Mouse (Mus musculus) T-helper 2 cell (primary cell): Measurements from ENCODE around the gene Unc5b.
"Not testable (repeated sequence)": the region's sequence is repeated elsewhere in the genome, so short reads cannot be mapped to it uniquely, and the experiment has no call there.

ENCODE experiments used
- in situ Hi-C: fragments of 300-600 bp; cut with MboI, MseI; formaldehyde crosslinking; loops from one replicate; pipeline ENCODE4 v1.15.1; 2025; ENCODE audit warnings: high pct_unique_total_duplicates

Unc5b gene

DNA sequence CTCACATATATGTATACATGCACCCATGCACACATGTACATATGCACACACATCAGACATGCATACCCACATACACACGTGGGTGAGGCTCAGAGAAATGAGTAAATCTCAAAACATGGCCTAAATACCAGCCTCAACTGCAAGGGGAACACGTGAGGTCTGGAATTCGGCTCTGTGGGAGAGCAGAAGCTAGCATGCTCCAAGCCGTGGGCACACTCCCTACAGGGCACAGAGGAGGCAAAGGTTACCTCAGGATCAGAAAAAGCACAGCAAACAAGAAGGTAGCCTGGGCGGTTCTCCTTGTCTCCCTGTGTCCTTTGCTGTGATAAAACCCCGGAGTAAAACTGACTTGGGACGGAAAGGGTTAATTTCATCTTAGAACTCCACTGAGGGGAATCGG lies 77.4 kb downstream of the Unc5b start:
- in situ Hi-C loops, result no loop called here

DNA sequence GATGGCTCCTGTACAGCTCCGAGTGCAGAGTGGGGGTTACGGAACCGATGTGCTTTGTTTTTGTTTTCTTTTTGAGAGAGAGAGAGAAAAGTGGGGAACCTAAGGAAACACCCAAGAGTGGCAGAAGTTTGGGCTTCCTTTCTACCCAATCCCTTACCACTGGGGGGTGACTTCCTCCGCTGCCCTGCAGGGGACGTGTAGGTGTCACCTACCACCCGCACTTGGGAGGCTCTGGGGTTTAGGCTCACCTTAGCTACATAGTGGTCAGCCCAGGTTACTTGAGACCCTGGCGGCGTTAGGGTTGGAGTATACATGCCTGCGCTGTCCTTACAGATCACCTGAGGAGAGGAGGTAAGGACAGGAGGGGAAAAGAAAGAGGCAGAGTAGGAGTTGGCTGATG lies 78.1 kb downstream of the Unc5b start:
- in situ Hi-C loops, result no loop called here

DNA sequence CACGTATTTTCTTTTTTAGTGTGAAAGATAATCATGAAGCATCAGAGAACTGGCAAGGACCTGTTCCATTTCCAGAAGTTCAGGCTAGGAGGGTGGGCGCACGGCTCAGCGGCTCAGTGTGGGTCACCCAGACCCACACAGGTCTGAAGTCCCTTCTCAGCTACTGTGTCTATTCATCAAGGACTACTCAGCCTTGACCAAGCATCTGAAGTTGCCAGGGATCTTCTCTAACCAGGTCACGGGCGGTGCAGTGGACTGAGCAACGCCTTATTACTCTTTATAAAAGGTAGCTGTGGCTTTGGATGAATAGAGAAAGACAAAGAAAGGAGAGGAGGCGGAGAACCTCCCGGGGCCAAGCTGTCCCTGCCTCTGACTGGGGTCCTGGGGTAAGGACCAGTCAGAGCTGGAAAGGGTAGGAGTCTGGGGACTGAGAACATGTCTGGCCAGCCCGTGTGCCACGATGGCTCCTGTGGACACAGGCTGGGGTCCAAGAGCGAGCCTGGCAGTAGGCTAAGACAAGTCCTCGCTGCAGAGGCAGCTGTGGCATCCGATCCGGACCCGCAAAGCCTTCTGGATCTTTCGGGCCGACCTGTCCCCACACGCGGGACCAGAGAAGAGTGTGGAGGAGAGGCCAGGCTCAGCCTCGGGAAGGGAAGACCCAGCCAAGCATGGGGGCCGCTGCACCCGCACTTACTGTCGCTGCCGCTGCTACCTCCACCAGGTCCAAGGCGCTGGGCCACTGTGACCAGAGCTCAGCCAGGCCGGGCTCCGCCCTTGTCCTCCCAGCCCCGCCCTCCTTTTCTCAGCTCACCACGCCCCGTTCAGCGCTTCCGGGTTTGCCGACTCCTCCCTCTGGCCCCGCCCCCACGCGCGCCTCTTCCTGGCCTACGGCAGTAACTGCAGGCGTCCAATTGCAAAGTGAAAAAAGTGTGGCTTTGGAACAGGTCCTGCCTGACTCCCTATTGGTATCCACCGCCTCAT lies 79.1 kb downstream of the Unc5b start, which contains the start of gene Slc29a3:
Gene Slc29a3 (minus strand): TSS at position 755 of the 981 bp plus-strand sequence.
- in situ Hi-C loops, result no loop called here

DNA sequence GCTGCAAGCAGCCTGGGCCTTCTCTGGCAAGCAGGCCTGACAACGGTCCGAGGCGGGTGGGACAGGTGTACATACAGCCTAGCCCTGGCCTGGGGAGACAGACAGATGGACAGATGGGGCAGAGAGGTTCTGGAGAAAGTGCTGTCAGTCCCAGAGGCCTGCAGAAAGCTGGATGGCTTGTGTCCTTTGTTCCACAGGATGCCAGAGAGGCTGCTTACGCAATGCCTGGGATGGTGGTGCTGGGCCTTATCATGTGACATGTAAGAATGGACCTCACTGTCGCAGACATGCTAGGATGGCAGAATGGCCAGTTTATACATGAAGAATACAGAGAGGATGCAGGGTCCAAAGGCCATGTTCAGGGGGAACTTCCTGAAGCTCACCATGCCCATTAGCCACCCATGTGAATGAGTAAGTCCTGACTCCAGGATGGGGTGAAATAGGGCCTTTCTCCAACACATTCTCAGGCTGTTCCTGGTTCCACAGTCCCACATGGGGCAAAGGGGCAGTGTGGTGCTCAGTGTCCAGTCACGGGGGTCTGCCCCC lies 83.6 kb downstream of the Unc5b start:
- in situ Hi-C loops, result loop anchor here (5.0 kb wide), 1 partner anchor 45 kb away; no protein-coding TSS in a partner anchor

DNA sequence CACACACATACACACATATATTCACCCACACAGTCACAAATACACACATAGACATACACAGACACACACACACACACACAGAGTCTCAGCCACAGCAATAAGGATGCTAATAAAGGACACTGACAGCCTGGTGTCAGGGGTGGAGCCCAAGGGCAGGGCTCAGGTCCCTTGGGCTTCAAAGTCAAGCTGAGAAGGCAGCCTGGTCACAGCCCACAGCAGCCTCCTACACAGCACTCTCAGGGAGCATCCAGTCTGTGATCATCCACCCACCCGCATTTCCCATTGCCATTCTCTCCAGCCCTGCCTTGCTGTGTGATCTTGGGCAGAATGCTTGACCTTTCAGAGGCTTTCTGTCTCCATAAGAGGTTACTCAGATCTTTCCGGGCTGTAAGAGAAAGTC lies 84.9 kb downstream of the Unc5b start:
- in situ Hi-C loops, result loop anchor here (5.0 kb wide), 1 partner anchor 44 kb away; no protein-coding TSS in a partner anchor

DNA sequence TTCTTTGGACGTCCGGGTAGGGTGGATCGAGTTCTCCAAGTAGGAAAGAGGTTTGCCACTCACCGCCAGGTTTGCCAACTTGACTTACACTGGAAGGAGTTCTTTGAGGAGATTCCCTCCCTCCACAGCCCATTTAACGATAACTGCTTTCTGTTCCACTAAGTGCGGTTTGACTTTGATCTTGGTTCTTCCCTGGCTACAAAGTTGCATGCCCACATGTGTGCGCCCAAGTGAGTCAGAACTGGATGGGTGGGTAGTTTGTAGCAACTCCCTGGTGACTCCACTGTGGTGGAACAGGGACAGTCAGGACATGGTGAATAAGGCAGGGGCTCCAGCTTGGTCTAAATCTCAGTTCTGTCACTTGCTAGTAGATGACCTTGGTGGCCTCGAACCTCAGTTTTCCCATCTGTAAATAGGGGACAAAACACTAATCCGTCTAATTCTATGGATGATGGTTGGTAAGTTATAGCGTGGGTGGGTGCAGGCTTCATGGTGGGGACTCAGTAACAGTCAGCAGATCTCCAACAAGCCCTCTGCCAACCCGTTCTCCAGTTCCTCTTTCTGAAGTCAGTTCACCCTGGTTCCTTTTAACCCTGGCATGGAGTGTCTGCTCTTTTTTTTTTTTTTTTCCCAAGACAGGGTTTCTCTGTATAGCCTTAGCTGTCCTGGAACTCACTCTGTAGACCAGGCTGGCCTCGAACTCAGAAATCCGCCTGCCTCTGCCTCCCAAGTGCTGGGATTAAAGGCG lies 86.7 kb downstream of the Unc5b start:
- in situ Hi-C loops, result loop anchor here (5.0 kb wide), 1 partner anchor 42 kb away; no protein-coding TSS in a partner anchor

DNA sequence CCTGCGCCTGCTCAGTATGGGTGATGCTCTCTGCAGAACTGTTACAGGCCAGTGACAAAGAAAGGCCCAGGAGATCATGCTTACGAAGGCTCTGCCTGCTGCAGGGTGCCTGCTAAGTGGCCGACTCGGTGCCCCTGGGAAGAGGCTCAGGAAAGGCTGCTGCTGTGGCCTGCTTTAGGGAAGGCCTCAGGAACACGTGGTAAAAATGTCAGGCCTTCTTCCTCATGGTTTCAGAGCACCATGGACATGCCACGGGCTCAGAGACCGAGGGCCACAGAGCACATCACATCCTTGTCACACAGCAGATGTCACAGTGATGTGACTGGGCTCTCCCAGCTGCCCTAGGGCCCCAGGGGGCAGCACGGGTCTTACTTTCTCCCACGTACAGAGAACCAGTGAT lies 87.7 kb downstream of the Unc5b start:
- in situ Hi-C loops, result no loop called here

DNA sequence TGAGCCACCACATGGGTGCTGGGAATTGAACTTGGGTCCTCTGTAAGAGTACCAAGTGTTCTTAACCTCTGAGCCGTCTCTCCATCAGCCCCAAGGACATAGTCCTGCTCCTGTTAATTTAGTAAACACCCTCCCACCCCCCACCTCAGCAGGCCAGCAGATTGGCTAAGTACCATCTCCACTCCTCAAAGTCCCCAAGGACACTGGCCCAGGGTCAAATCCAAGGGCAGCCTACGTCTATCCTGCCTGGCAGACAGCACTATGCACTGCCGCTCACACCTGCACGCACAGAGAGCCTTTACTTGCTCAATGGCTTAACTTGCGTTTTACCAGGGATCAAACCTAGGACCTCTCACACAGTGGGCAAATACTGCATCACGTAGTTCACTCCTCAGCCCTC lies 88.4 kb downstream of the Unc5b start:
- in situ Hi-C loops, result no loop called here

DNA sequence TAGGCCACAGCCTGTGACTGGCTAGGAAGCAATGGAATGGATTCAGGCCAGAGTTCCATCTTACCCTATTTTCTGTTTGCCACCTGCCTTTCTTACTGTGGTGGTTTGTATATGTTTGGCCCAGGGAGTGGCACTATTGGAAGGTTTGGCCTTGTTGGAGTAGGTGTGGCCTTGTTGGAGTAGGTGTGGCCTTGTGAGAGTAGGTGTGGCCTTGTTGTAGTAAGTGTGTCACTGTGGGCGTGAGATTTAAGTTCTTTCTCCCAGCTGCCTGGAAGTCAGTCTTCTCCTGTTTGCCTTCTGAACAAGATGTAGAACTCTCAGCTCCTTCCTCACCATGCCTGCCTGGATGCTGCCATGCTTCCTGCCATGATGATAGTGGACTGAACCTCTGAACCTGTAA lies 89.1 kb downstream of the Unc5b start:
- in situ Hi-C loops, result not testable (repeated sequence)

DNA sequence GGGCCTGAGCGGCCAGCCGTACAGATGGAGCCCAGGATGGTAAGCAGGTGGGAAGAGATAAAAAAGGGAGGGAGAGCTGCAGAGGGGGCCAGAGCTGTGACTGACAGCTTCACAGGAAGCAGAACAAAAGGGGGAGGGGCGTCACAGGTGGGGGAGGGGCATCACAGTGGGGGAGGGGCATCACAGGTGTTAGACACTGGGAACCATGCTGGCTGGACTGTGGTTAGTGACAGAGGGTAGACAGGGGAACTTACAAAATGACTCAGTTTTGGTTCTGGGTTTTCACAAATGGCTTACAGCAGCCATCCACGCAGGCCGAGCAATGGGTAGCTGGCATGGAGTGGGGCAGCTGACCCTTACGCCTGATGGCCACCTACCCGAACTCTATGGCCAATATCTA lies 89.9 kb downstream of the Unc5b start:
- in situ Hi-C loops, result no loop called here

DNA sequence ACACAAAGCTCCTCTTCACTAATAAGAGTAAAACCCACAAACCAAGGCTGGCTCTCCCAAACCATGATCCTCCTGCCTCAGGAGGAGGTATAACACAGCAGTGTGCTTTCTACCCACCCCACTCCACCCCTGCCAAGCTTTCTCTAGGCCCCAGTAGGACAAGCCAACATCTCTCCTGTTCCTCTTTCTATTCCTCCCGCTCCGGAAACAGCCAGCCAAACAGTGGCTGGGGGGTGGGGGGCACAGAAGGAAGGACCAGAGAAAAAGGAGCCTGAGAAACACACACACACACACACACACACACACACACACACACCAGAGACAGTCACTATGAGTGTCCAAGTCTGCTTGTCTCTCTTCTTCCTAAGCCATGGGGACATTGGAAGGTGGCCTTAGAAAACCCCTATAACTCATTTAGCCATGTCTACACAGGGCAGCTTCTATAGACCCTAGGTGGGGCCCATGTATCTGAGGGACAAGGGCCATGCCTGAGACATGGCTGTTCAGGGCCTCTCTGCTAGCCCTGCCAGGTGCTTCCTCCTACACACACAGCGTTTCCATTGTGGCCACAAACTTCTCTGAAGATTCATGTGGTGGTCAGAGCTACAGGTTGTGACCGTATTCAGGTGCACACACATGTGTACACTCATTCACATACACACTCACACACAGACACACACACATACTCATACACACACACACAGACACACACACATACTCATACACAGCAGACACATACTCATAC lies 91.6 kb downstream of the Unc5b start:
- in situ Hi-C loops, result no loop called here

DNA sequence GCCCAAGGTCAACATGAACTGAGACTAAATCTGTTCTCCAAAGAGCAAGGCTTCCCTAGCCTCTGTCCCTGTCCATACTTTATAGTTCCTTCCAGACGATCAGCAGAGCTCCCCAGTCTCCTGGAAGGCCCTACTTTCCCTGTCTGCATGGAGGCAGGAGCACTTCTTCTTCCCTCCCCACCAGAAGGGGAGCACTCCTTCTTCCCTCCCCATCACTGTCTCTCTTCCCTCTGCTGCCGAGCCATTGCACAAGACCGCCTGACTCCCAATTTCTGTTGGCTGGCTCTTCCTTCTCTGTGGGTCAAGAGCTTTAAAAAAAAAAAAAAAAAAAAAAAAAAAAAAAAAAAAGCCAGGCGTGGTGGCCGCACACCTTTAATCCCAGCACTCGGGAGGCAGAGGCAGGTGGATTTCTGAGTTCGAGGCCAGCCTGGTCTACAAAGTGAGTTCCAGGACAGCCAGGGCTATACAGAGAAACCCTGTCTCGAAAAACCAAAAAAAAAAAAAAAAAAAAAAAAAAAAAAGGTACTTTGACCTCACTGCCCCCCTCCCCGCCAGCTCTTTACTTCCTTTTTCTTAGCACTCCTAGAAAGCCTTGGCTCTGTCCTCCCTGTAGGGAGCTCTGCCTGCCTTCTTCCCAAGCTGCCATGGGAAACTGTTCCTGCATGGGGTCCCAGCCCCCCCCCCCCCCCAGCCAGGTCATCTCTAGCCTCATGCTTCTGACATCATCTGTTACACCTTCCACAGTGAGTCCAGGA lies 93.3 kb downstream of the Unc5b start:
- in situ Hi-C loops, result no loop called here

DNA sequence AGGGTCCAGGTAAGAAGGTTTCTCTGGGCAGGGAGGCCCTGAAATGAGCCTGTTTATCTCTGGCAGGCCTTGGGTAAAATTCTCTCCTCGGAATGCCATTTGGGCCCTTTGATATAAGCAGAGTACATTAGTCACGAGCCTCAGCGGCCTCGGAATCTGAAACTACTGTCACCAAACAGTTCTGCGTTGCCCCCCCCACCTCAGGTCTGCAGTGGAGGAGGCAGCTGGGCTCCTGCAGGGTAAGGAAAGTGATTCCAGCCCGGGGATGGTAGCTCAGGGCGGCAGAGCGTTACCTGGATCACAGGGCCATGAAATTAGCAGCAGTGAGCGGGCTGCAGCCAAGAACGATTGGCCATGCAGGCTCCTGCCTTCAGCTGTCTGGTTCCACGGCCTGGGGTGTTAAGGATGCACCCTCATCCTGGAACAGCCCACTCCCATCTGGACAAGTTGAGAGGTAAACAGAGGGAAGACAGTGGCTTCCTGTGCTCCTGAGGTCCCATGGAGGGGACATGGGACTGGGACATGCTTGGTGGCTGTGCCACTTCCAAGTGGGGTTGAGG lies 94.1 kb downstream of the Unc5b start:
- in situ Hi-C loops, result no loop called here

DNA sequence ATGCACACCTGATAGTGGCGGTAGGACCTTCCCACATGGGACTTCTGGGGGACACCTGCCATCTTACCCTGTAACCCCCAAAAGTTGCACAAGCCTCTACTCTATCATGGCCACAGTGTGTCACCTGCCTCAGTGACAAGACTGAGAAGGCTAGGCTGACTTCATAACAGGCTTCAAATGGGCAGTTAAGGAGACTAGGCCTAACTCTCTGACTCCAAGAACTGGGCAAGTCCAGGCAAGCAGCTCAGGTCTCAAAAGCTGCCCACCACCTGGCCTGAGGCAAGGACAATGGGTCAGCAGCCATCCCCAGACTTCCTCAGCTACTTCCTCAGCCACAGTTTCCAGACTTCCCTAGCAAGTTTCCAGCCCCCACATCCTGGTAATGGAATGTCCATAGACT lies 95.6 kb downstream of the Unc5b start:
- in situ Hi-C loops, result no loop called here

DNA sequence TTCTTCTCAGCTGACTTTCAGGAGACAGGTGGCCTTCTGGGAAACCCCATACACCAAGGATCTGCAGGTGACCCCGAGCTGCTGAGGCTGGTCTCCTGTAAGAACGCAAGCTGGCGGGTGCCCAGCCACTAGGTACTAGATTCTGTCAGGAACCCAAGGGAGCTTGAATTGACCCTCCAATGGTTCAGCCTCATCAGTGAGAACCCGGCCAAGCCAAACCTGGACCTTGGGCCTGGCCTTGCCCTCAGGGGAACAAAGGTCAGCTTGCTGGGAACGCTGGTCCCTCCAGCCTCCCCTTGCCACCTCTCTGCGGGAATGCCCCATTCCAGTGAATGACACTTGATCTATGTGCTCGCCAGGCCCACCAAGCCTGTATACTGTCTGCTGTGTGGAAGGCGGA lies 97.9 kb downstream of the Unc5b start:
- in situ Hi-C loops, result no loop called here

DNA sequence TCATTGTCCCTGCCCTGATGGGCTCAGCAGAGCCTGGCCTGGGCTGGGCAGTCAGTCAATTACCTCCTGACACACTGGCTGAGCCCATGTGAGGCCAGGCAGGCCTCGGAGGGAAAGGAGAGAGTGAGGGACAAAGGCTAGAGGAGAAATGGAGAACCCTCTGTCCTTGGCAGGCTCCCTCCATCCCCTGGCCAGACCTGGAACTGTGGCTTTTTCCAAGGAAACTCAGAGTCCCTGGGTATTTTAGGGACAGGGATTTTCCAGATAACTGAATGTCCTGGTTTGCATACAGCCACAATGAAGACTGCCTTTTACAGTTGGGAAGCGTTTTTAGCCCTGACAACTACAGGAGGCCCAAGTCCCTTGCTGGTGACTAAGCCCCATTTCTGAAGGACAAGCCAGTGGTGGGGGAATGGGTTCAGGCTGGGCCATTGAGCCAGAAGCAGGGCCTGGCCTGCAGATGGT lies 99.0 kb downstream of the Unc5b start:
- in situ Hi-C loops, result no loop called here

DNA sequence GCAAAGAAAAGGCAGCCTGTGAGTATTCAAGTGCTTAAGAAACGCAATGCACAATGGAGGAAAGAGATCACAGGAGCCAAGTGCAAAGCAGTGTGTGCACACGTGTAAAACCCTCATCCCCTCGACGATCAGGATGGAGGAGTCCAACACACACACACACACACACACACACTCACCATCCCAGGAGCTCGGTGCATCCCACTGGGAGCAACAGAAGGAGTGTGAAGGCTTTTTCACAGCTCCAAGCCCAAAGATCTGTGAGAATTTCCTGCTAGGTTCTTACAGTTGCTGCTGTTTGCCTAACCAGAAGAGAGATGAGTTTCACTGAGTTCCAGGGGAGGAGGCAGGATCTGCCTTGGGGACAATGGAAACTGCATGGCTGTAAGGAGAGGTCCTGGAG lies 99.6 kb downstream of the Unc5b start:
- in situ Hi-C loops, result no loop called here

DNA sequence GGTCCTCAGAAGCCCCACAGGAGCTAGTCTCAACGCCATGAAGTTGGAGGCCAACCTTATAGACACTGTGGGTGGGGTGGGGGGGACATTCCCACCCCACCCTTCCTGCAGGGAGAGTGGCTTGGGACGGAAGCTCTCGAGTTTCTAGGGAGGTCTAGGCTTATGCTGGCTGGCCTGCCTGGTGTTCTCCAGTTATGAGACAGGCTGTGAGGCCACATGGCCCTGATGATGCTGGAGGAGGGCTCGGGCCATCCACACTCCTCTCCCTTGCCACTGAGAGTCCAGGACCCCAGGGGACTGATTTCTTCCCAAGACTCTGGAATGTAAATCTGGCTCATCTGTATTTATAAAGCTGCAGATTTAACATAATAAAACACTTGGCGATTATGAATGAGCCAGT lies 104.1 kb downstream of the Unc5b start:
- in situ Hi-C loops, result no loop called here

DNA sequence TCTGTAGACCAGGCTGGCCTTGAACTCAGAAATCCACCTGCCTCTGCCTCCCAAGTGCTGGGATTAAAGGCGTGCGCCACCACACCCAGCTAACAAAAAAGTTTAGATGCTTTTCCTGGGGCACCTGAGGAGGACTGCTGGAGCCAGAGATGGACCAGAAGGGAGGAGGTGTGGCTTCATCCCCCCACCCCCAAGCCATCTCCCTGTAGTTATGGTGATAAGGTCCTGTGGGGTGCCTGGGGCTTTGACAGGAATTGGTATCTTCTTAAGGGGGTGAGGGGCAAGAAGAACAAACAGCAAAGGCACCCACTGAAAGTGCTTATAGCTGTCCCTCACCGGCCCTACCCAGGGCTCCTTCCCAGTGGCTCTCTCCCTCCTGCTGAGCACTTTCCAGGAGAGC lies 104.5 kb downstream of the Unc5b start:
- in situ Hi-C loops, result no loop called here

DNA sequence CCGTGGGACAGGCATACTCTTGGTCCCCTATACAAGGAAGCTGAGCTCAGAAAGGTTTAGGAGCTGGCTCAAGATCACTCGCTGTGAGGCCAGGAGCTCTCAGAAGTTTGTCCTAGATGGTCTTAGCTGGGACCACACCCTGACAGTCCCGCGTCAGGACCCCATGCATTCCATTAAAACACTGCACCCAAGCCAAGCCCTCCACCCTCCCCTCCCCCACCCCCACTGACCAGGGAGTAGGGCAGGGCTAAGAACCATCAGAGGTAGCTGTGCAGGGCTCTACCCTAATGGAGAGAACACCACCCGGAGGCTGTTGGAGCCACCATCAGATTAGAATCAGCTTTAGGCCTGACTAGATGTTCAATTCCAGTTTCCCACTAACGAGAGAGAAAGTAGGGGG lies 106.9 kb downstream of the Unc5b start:
- in situ Hi-C loops, result no loop called here
